Mouse (Mus musculus) liver, embryonic 11.5 days (tissue): ENCODE data around the gene Srgap2. TPM values are rescaled to one million over a fixed set of nuclear protein-coding genes. Genes with fewer than 3 reads are reported as not detected.

ENCODE experiments used
- ATAC-seq: fragments of 200-750 bp; cut with Nextera tagmentation; replicated peaks from 2 replicates; pipeline ENCODE4 v1.8.0; 2017; ENCODE audit warnings: moderate number of reproducible peaks, mild to moderate bottlenecking, moderate TSS enrichment, moderate library complexity; ENCODE audit not compliant: low FRiP score
- DNase-seq: peaks from one replicate; pipeline ENCODE4 v3.0.0-alpha.2; 2017; ENCODE audit warnings: low spot score
- H3K27ac ChIP-seq: fragments of 300-500 bp; sonication (generic); 2 replicates; pipeline ENCODE4 v1.5.1; 2014; ENCODE audit warnings: mild to moderate bottlenecking, low read depth, low read length, control low read depth
- H3K27me3 ChIP-seq: fragments of 300-500 bp; sonication (generic); replicated peaks from 2 replicates; pipeline ENCODE4 v1.6.1; 2014; ENCODE audit warnings: low read length, mixed read lengths; ENCODE audit not compliant: control insufficient read depth, insufficient read depth
- H3K36me3 ChIP-seq: fragments of 300-500 bp; sonication (generic); 2 replicates; pipeline ENCODE4 v1.6.1; 2014; ENCODE audit warnings: mild to moderate bottlenecking, low read length, moderate library complexity, mixed read lengths; ENCODE audit not compliant: control insufficient read depth, insufficient read depth
- H3K4me1 ChIP-seq: fragments of 300-500 bp; sonication (generic); replicated peaks from 2 replicates; pipeline ENCODE4 v1.6.1; 2014; ENCODE audit warnings: low read length, mixed read lengths; ENCODE audit not compliant: control insufficient read depth, insufficient read depth
- H3K4me2 ChIP-seq: fragments of 300-500 bp; sonication (generic); 2 replicates; pipeline ENCODE4 v1.6.1; 2014; ENCODE audit warnings: mild to moderate bottlenecking, control low read depth, moderate library complexity
- H3K4me3 ChIP-seq: fragments of 300-500 bp; sonication (generic); 2 replicates; pipeline ENCODE4 v1.5.1; 2014; ENCODE audit warnings: low read depth, low read length, control low read depth
- H3K9ac ChIP-seq: fragments of 300-500 bp; sonication (generic); 2 replicates; pipeline ENCODE4 v1.6.1; 2014; ENCODE audit warnings: low read depth, low read length, control low read depth
- H3K9me3 ChIP-seq: fragments of 300-500 bp; sonication (generic); 2 replicates; pipeline ENCODE4 v1.6.1; 2016; ENCODE audit warnings: low read length, inconsistent platforms, mixed read lengths; ENCODE audit not compliant: control insufficient read depth
- WGBS: fragments of 180-500 bp; shearing (Covaris S2); extraction: QIAGEN DNeasy Blood & Tissue Kit; methylation state at CpG from one replicate; pipeline ENCODE4 v1.1.7; 2014; 5-methylcytosine and 5-hydroxymethylcytosine counted together
- polyA plus RNA-seq: library from polyadenylated mRNA; unstranded; fragments of >200 nt; fragmentation: Nextera tagmentation; extraction: Ambion mirVana; gene quantifications from 2 replicates; pipeline ENCODE4 v1.2.1, GENCODE M21; 2014

Srgap2 gene
- polyA plus RNA-seq, 1 experiment from 2014 or later: 16.1 TPM

- Histone ChIP-seq H3K9ac (no peak overlapping the region), H3K4me2 (no peak overlapping the region), H3K27me3 (no peaks in the 10 kb centered on the region), H3K36me3 (peaks cover 2% of the 10 kb centered on the region; the same call in 1 of the 2 replicates), H3K4me1 (peaks cover 5% of the 10 kb centered on the region), H3K9me3 (no peaks in the 10 kb centered on the region), H3K4me3 (no peak overlapping the region), H3K27ac (no peak overlapping the region)
- no peak for DNase-seq
- ATAC-seq: no peak
- 79% methylated on average over 2 of the region's 2 CpGs for WGBS
These were observed 145.0 kb downstream of the Srgap2 start for GRCm38 (mm10) chr1:131382184-131382583.

DNA sequence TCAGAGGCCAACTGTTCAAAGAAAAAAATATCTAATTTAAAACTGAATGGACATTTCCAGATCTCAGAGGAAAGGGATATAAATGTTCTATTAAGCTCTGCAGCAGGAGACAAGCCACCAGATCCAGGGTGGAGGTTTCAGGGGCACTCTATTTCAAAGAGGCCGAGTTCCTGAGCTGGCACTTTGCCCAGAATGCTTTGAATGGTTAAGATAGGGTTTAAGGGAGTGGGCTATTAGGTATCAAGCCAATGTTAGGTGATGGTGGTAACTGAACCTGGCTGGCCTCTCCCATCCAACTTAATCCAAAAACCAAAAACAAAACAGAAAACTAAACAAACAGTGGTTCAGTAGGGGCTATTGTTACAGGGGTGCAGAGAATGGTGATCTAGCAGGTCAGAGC lies 146.9 kb downstream of the Srgap2 start:
- H3K9me3 ChIP-seq: no peaks in the 10 kb centered on the region
- no peak overlapping the region for H3K4me2 ChIP-seq
- H3K9ac ChIP-seq: no peak overlapping the region
- H3K4me3 ChIP-seq: no peak overlapping the region
- H3K27ac ChIP-seq: no peak overlapping the region
- peaks cover 2% of the 10 kb centered on the region; the same call in 1 of the 2 replicates for H3K36me3 ChIP-seq
- WGBS: 70% methylated on average over 1 of the region's 1 CpGs
- no peaks in the 10 kb centered on the region for H3K27me3 ChIP-seq
- H3K4me1 ChIP-seq: peaks cover 5% of the 10 kb centered on the region
- no peak for DNase-seq
- ATAC-seq: no peak

GRCm38 (mm10) chr1:131378914-131379474 lies 148.2 kb downstream of the Srgap2 start:
- ATAC-seq (no peak), DNase-seq (no peak)
- H3K27me3 ChIP-seq: no peaks in the 10 kb centered on the region
- no peak overlapping the region for H3K9ac ChIP-seq
- H3K27ac ChIP-seq: no peak overlapping the region
- H3K4me1 ChIP-seq: peaks cover 5% of the 10 kb centered on the region
- no peaks in the 10 kb centered on the region for H3K9me3 ChIP-seq
- no peak overlapping the region for H3K4me3 ChIP-seq
- WGBS: 59% methylated on average over 1 of the region's 1 CpGs
- peaks cover 2% of the 10 kb centered on the region; the same call in 1 of the 2 replicates for H3K36me3 ChIP-seq
- H3K4me2 ChIP-seq: no peak overlapping the region

- no peak overlapping the region for H3K9ac ChIP-seq
- H3K4me1 ChIP-seq: peaks cover 5% of the 10 kb centered on the region
- no peak overlapping the region for H3K4me2 ChIP-seq
- no peak for DNase-seq
- WGBS: 58% methylated on average over 7 of the region's 7 CpGs
- no peak for ATAC-seq
- peaks cover 2% of the 10 kb centered on the region; the same call in 1 of the 2 replicates for H3K36me3 ChIP-seq
- H3K9me3 ChIP-seq: no peaks in the 10 kb centered on the region
- no peaks in the 10 kb centered on the region for H3K27me3 ChIP-seq
- H3K4me3 ChIP-seq: no peak overlapping the region
- no peak overlapping the region for H3K27ac ChIP-seq
These were observed 148.9 kb downstream of the Srgap2 start for GRCm38 (mm10) chr1:131378081-131378913.

DNA sequence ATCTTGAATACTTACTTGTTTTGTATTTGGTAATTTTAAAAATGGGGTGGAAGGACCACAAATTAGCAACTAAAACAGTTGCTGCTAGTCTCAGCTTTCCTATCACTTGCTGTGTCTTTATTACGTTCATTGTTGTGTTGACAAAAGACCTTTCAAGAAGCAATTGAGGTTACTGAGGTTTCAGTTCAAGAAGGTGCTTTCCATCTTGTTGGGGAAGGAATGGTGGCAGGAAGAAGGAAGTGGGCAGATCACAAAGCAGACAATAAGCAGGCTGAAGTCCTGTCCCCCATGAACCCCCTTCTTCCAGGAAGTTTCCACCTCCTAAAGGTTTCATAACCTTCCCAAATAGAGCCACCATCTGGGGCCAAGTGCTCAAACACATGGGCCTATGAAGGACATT lies 161.3 kb downstream of the Srgap2 start:
- Histone ChIP-seq H3K27ac (no peak overlapping the region), H3K9ac (no peak overlapping the region), H3K27me3 (no peaks in the 10 kb centered on the region), H3K9me3 (no peaks in the 10 kb centered on the region), H3K4me1 (no peaks in the 10 kb centered on the region), H3K4me2 (no peak overlapping the region), H3K4me3 (no peak overlapping the region), H3K36me3 (no peaks in the 10 kb centered on the region)
- 66% methylated on average over 1 of the region's 1 CpGs for WGBS
- ATAC-seq (no peak), DNase-seq (no peak)

DNA sequence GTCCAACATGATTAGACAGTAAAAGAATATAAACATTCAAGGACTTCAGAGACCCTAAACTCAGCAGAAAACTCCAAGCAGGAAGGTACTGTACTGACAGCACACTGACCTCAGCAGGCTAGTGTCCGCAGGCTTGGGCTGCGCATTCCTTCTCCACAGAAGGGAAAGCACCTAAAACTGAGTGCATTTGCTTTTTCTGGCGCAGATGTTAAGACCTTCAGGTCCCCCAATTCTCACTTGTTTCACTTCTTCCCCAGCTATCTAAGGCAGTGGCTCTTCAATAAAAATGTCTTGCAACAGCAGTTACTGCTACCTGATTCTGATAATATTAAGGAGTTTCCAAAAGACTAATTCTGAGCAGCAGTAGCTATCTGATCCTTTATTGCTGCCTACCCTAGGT lies 162.7 kb downstream of the Srgap2 start:
- Histone ChIP-seq H3K4me1 (peaks cover 4% of the 10 kb centered on the region; the same call in 1 of the 2 replicates), H3K27me3 (no peaks in the 10 kb centered on the region), H3K4me3 (no peak overlapping the region), H3K9me3 (no peaks in the 10 kb centered on the region), H3K9ac (no peak overlapping the region), H3K27ac (no peak overlapping the region), H3K36me3 (no peaks in the 10 kb centered on the region), H3K4me2 (no peak overlapping the region)
- 90% methylated on average over 3 of the region's 3 CpGs for WGBS
- ATAC-seq (no peak), DNase-seq (no peak)

DNA sequence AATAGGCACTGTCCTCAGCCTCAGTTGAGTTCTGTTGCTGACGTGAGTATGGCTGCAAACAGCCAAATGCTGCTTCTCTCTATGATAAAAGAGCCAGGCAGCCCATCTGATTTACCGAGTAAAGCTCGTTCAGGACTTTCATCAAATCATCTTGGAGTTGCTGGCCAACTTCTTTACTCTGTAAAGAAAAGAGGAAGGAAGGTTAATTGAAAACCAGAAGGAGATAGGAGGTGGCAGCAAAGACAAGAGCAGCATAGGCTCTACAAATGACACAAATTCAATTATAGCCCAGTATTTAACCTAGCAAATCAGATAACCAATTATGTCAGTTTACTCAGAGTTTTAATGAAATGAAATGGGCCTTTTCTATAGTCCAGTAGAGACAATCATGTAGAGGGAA lies 163.3 kb downstream of the Srgap2 start:
- no peak for DNase-seq
- Histone ChIP-seq H3K4me3 (no peak overlapping the region), H3K36me3 (no peaks in the 10 kb centered on the region), H3K9me3 (no peaks in the 10 kb centered on the region), H3K4me2 (no peak overlapping the region), H3K27me3 (no peaks in the 10 kb centered on the region), H3K27ac (no peak overlapping the region), H3K9ac (no peak overlapping the region), H3K4me1 (peaks cover 4% of the 10 kb centered on the region; the same call in 1 of the 2 replicates)
- ATAC-seq: no peak
- 46% methylated on average over 3 of the region's 3 CpGs for WGBS

- no peak for ATAC-seq
- H3K36me3 ChIP-seq: no peaks in the 10 kb centered on the region
- no peak overlapping the region for H3K27ac ChIP-seq
- no peak for DNase-seq
- H3K4me1 ChIP-seq: peaks cover 4% of the 10 kb centered on the region; the same call in 1 of the 2 replicates
- no peak overlapping the region for H3K4me3 ChIP-seq
- H3K4me2 ChIP-seq: no peak overlapping the region
- H3K27me3 ChIP-seq: no peaks in the 10 kb centered on the region
- WGBS: 94% methylated on average over 2 of the region's 2 CpGs
- H3K9ac ChIP-seq: no peak overlapping the region
- no peaks in the 10 kb centered on the region for H3K9me3 ChIP-seq
These were observed 165.1 kb downstream of the Srgap2 start for GRCm38 (mm10) chr1:131362089-131362488.

DNA sequence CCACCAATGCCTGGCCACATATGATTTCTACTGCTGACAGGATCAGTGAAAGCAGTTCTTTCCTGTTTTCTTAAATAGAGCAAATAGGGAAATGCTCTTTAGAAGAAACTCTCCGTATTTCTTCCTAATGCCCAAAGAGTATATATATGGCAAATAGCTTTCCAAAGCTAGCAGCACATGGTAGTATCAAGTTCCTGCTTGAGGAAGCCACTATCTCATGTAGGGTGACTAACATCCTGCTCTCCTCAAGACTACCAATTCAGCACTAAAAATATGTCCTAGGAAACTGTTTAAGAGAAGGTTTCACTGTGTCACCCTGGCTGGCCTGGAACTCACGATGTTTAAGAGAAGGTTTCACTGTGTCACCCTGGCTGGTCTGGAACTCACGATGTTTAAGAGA lies 166.4 kb downstream of the Srgap2 start:
- Histone ChIP-seq H3K9me3 (no peaks in the 10 kb centered on the region), H3K36me3 (no peaks in the 10 kb centered on the region), H3K27ac (no peak overlapping the region), H3K4me3 (no peak overlapping the region), H3K4me2 (no peak overlapping the region), H3K27me3 (no peaks in the 10 kb centered on the region), H3K4me1 (peaks cover 4% of the 10 kb centered on the region; the same call in 1 of the 2 replicates), H3K9ac (no peak overlapping the region)
- DNase-seq (no peak), ATAC-seq (no peak)
- 66% methylated on average over 3 of the region's 3 CpGs for WGBS
